Mouse (Mus musculus) heart, adult 10 weeks (tissue): ENCODE results near the gene Fyb2. TPM values are rescaled to one million over a fixed set of nuclear protein-coding genes. Genes with fewer than 3 reads are reported as not detected.

Experiments used
- polyA plus RNA-seq: library from polyadenylated mRNA; stranded (reverse); fragments of 350-450 nt; fragmentation: Illumina TruSeq; extraction: RNeasy Lipid Tissue Mini Kit (QIAGEN cat#74804); gene quantifications from one replicate; pipeline ENCODE4 v1.2.3, GENCODE M21; 2014; ENCODE audit warnings: low read depth, low replicate concordance

The Fyb2 gene
- not detected for polyA plus RNA-seq

GRCm38 (mm10) chr4:104913291-104914129, at the start of gene Fyb2:
Gene Fyb2, plus strand, starts transcription at chr4:104913456.

GRCm38 (mm10) chr4:104876323-104876722, 36.9 kb upstream of the Fyb2 start, which contains the start of gene C8a:
Gene C8a, minus strand, starts transcription at chr4:104876398.

Other genes starting within 250 kb of the Fyb2 start
- gene C8b, start 147.1 kb upstream of the Fyb2 start, polyA plus RNA-seq: not detected
- gene Gm17662, start 56.1 kb upstream of the Fyb2 start, polyA plus RNA-seq: not detected
- gene C8a, start 37.1 kb upstream of the Fyb2 start, polyA plus RNA-seq: 0.16 TPM
- 59.8 TPM for gene Prkaa2, start 196.4 kb downstream of the Fyb2 start, polyA plus RNA-seq
- gene Plpp3, start 243.9 kb downstream of the Fyb2 start, polyA plus RNA-seq: 81.6 TPM